Mouse (Mus musculus) kidney, postnatal 10 days (tissue): ENCODE measurements at regions not wholly inside any gene's neighbourhood (a gene's known extent, or its start where the extent isn't known, plus 50 kb on each side); places are given as distances from the start of the nearest gene placed in this dataset.

Experiments used
- DNase-seq: peaks from one replicate; pipeline ENCODE4 v3.0.0; 2021; ENCODE audit warnings: mixed read lengths

DNA sequence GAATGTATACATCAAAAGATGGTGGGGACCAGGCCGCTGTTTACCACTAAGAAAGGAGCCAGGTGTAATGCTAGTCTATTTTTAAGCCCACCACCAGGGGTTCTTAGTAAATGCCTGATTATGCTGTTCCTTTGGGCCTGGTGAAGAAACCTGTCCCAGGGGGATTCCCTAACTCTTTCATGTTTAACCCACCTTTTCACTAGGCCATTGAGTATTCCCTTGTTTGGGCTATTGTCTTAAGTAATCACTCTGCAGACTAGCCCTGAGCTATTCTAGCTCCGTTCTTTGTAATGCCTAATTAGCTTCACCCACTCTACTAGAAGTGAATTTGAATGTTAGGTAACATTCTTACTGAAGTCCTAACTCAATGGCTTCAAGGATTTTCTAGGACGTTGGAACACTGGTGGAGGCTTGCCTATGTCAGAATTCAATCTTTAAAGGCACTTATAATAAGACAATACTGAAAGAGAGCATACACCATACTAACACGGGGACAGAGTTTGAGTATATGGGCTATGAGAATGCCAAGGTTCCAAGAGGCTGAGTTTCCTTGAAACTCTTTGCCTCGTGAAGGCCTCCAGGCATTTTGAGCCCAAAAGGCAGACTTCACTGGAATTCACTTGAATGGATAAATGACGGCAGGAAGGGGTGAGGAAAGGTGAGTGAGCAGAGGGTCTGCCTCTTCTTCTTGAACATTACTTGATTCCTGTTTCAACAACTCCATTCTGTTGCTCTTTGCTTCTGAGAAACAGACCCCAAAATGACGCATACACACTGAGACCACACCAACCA lies 312.7 kb upstream of the Irx4 start:
- DNase-seq, result no peak

DNA sequence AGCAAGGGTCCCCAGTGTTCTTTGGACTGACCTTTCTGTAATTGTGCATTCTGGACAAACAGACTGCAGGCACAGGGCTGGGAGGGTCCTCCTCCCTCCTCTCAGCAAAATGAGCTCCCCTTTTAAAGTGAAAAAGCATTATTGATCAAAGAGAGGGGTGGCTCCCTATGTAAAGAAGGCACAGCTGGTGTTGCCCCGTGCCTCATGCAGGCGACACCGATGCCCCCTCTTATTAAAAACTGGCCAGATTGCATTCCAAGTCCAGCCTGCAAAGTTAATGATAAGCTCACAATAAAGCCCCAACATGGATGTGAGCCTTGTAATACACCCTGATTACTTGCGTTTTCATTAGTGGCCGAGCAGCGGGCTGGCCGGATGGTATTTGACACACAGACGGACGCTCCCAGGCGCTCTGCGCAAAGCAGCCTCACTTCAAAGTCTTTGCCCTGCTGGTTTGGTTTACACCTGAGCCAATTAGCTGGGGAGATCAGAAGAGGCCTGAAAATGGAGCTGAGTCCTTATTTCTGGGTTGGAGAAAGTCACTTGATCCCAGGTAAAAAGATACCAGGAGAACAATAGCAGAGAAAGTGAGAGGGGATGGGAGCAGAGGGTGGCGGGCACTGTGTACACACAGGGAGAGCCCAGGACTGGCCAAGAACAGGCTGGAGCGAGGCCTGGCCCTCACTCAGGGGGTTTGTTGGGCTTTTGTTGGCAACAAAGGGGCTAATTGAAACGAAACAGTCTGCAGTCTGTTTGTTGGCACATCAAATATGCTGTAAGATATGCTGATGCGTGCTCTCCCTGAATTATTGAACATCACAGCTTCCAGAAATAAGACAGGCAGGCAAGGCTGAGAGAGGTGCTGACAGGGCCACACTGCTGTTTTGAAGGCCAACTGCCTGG lies 301.4 kb upstream of the Irx4 start:
- peak; percentile 11 for DNase-seq

GRCm38 (mm10) chr13:72961291-72961690 lies 299.0 kb upstream of the Irx4 start:
- no peak for DNase-seq

GRCm38 (mm10) chr13:72972165-72972564 lies 288.1 kb upstream of the Irx4 start:
- DNase-seq, result no peak

DNA sequence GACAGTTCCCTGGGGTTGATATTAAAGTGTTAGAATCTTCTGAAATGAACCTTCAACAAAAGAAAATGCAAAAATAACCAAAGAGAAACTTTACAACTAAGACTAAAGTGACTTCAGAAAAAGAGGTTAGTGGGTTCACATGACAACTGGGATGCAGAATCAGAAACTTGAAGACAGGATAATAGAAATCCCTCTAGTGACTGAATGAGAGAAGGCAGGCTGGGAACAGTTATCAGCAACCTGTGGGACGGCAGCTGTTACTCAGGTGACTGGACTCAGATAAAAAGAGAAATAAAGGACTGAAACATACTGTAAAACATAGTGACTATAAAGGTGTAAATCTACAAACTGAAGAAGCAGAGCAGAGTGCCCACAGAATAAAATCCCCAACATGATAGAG lies 287.4 kb upstream of the Irx4 start:
- no peak for DNase-seq

DNA sequence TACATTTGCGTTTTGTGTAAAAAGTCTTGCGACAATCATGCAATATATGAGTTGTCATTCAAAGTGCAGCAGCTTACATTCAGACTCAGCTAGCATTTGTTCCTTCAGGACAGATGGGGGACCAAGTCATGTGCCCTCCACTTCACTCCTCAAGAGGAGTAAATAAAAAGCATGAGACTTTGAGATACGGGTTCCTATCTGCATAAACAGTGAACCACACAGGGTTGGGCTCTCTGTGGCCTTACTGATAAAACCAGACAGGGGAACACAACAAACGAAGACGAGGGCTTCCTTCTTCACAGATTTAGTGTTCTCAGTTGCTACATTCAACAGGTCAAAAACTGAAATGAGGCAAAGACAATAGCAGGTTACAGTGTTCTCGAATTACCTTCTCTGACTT lies 283.1 kb upstream of the Irx4 start:
- no peak for DNase-seq

DNA sequence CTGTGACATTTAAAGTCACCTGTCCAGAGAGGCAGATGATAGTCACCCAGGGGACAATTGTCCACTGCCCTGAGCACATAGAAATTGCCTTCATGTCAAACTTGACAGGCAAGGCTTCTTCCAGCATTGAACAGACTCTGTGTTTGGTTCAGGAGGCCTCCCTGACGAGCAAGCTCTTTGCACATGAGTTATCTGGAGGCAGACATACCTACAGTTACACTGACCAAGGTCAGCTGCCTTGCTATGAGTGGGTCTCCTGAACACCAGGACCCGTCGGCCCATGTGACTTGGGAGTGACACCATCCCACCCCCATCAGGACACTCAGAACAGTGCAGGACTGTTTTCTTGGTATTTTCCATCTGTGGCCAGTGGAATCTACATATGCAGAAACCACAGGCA lies 282.3 kb upstream of the Irx4 start:
- DNase-seq, result no peak

GRCm38 (mm10) chr13:72978966-72979365 lies 281.3 kb upstream of the Irx4 start:
- DNase-seq, result no peak

DNA sequence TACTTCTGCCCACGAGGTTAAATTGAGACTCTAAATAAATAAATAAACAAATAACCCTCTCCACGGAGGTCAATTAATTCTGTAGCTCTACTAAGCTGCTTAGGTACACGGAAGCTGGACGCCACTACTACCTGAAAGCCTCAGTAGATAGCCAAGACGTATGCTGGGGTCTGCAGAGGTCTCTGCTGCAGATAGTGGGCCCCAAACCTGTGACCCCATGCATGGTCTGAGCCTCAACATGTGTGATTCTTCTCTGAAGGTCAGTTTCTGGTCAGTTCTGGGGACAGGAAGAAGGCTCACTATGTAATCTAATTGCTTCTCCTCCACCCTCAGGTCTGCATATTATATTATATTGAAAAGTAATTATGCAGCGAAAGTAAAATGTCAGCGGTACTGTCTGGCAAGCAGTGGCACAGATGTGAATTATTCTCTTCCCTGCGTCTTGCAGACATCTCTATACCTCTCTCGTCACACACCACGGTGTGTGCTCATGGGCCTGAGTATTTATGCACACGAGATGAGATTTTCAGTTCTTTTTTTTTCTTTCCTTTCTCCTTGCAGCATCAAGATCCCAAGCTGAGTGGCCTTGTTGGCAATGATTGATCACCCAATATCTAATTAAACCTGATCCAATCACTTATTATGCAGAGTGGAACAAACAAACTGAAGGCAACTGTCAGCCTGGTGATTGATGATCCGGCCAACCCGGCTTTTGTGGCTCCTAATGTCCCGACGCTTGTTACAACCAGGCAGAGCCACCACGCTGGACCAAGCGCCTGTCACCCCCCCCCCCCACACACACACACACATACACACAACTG lies 267.5 kb upstream of the Irx4 start:
- no peak for DNase-seq

DNA sequence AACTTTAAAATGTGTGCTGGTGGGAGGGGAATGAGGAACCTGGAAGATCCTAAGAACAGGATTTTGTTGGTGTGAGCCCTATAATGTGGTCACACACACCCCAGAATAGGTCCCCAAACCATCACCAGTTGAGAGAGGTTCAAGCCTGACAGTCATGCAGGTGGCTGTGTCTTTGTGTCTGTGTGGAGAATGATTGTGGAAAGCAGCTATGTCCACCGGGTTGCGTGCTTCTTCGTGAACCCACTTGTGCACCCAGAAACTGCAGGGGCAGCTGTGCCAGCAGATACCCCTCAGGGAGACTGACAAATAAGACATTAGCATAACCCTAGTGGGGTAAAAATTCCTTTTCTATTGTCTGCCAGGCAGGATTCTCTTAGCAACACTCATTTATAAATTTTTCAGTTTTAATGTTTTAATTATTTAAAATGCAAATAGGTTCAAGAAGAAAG lies 266.8 kb upstream of the Irx4 start:
- DNase-seq, result no peak

DNA sequence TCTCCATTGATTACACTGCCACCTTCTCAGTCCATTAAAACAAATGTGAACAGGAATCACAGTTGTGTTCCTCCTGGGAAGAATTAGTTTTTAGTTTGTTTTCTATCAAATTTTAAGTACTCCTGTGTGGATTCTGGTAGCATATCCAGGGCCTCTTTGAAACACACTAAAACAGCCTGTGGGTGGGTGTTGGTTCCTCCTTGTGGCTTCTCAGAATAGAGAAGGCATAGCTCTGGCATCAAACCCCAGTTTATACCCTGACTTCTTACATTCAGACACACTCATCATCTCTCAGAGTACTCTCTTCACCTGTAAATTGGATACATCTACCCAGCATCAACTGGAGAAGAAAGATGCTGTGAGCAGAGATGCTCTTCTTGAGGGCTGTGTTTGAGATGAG lies 265.7 kb upstream of the Irx4 start:
- no peak for DNase-seq

DNA sequence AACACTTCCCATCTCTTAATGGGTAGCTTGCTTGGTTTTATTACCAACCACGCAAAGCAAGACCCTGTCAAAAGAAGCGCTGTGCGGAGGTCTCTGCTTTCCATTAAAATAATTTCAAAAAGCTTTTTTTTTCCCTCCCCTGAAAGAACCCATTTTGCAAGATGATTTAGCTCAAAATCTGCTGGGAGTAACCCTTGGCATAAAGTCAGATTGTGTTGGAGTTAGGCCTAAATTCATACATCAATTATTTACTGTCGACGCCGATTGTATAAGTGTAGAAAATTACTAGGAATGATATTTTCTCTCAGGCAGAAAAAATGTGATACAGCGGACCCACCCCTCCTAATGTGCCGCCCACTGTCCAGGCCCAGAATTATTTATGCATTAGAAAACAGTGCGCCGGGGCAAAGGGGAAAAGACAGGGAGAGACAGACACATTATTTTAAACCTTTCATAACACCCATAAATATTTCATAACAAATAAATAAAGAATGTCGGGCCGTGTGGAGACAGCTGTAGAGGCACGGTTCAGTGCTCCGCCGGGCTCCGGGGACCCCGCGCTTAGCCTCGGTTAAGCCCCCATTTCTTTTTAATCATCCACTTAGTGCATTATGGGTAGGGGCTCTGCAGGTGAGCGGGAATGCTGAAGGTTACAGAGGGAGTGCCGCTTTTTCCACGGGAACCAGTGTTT lies 251.3 kb upstream of the Irx4 start:
- peak; percentile 14 for DNase-seq

- DNase-seq, result no peak
These were observed 250.5 kb upstream of the Irx4 start for GRCm38 (mm10) chr13:73009547-73010475.

DNA sequence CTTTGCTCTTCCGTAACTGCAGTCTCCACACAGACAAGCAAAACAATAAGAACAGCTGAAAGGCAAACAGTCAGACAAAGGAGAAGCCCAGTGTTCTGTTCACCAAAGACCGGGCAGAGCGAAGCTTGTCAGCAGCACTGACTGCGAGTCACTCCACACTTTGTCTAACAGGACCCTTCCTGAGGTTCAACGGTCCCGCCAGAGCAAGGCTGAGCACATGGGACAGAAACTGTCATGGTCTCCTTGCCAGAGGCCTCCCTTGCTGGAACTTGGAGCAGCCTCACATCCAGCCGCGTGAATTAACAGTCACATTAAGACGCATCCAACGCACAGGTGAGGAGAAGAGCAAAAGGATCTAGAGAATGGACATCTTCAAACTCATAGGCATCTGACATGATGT lies 241.1 kb upstream of the Irx4 start:
- no peak for DNase-seq

- no peak for DNase-seq
These were observed 229.1 kb upstream of the Irx4 start for GRCm38 (mm10) chr13:73031217-73031616.

GRCm38 (mm10) chr13:73033055-73033454 lies 227.2 kb upstream of the Irx4 start:
- peak; percentile 68 for DNase-seq

DNA sequence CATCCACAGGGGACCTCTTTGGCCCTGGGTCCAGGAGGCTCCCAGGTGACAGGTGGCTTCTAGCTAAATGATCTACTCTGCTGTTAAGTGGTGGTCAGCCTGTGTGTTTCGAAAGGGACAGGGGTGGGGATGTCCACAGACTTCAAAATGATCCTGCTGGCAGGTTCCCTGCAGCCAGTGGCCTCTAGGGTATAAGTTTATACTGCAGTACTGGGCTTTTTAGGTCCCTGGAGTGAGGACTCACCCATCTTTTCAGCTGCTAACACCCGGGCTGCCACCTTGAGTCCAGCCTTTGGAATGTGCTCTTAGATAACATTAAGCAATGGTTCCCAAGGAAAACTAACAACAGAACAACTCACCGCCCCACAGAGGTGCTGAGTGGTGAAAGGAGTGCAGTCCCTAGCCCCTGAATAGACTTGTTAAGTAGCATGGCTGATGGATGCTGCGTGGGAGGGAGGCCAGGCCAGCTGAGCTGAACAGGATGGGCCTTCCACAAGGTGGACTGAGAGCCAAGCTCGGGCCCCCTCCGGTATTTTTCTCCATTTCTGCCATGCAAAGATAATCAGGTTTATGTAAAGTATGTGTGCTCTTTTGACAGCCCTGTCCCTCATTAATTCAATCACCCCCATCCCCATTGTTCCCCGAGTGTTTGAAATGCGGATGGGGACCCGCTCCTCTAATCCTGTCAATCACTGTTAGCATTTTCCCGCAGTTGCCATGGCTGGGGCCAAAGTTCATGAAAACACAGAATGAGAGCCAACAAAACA lies 226.0 kb upstream of the Irx4 start:
- DNase-seq, result no peak

DNA sequence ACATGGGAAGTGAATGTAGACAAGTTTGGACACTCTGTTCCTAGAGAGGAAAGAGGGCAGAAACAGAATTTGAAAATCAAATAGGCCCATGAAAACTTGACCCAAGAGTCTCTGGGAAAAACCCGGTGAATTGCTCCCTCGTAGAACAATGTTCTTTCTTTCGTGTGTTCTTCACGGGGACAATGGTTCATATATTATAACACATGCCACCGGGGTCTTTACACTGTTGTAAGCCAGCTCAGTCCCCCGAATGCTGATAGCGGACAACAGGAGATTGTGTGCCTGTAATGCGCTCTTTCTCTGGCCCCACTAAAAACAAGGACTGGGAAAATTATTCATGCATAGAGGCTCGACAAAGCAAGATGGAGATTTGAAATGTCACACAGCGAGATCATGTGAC lies 225.4 kb upstream of the Irx4 start:
- DNase-seq, result no peak

DNA sequence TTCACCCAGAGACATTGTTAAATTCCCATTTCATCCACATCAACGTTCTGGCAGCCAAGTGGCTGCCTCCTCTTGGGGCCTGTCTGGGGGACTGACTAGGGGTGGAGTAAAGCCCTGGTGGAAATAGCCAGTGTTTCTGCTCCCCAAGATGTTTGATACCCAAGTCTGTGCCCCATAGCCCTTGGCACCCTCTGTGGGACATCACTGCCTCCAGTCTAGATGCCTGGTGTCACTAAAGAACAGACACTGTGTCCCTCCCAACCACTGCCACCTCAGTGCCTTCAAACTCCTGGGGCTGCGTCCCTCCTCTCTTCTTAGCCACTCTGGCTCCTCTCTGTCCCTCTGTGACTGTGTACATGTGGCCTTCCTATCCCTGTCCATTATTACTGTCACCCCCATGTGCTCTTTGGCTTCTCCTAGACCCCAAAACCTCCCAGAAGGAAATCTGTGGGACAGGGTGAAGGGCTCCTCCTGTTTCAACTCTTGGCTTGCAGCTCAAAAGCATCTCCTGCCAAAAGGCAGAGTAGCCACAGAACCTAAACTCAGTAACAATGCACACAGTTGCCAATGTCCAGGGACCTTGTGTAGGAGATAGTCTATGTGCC lies 224.8 kb upstream of the Irx4 start:
- no peak for DNase-seq

DNA sequence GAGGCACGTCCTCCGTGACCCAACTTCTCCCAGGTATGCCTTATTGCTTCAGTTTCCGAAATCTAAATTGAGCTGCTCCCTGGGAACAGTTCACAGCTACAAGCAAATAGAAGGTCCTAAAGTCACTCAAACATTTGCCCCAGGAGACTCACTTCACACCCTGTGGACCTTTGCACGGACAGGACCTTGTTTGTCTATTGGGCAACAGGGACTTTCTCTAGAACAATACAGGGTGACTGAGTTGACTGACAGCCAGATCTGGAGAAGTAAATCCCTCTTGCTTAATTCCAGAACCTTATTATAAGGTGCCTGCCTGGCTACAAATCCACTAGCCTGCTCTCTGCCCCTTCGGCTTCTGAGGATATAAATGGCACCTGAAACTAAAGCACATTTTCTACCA lies 220.5 kb upstream of the Irx4 start:
- no peak for DNase-seq
